Mouse (Mus musculus) heart, postnatal 25 days (tissue): ENCODE data around the gene Papola. TPM values are rescaled to one million over a fixed set of nuclear protein-coding genes. Genes with fewer than 3 reads are reported as not detected.

ENCODE experiments used
- DNase-seq: peaks from one replicate; pipeline ENCODE4 v3.0.0; 2022; ENCODE audit warnings: low spot score
- intact Hi-C: fragments of 180-260 bp; cut with DNase I; formaldehyde crosslinking; loops from one replicate; pipeline ENCODE4 v1.15.1; 2025
- microRNA-seq: library from miRNA; unstranded; fragments of <30 nt; microRNA quantifications from one replicate; pipeline ENCODE4 v1.2.0, GENCODE M21; 2022
- total RNA-seq, 2 experiments: library from RNA; stranded (reverse); gene quantifications; 2 replicates each; pipeline ENCODE4 v1.2.3; 2021

The Papola gene
- total RNA-seq, 2 experiments from 2014 or later = 124 to 133 TPM

DNA sequence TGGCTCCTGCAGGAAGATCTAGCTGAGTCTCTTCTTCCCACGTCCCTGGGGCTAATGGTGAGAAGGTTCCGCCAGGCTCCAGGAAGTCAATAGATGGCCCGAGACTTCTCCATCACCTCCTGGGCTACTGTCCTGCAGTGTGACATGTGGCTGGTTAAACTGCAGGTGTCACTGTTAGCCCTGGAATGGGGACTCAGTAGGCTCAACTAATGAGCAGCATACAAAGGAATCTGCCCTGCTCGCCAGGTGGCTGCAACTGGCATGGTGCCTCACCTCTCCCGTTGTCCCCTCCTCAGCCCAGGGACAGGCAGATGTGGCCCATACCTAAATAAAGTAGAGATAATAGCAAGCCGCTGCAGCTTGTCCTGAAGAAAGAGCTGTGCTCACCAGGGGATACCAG lies 70.1 kb downstream of the Papola start:
- no peak for DNase-seq
- intact Hi-C loops = loop anchor here (1.0 kb wide), 1 partner anchor 201 kb away; no protein-coding TSS in a partner anchor

- intact Hi-C loops = no loop called here
- DNase-seq = no peak
These were observed 73.6 kb downstream of the Papola start for GRCm38 (mm10) chr12:105857902-105858640.

GRCm38 (mm10) chr12:105862072-105862471 lies 77.6 kb downstream of the Papola start:
- intact Hi-C loops = no loop called here

GRCm38 (mm10) chr12:105862607-105863006 lies 78.1 kb downstream of the Papola start:
- DNase-seq = no peak
- intact Hi-C loops = no loop called here

More at GRCm38 (mm10) chr12:105862072-105862471, 77.6 kb downstream of the Papola start:
- no peak for DNase-seq

DNA sequence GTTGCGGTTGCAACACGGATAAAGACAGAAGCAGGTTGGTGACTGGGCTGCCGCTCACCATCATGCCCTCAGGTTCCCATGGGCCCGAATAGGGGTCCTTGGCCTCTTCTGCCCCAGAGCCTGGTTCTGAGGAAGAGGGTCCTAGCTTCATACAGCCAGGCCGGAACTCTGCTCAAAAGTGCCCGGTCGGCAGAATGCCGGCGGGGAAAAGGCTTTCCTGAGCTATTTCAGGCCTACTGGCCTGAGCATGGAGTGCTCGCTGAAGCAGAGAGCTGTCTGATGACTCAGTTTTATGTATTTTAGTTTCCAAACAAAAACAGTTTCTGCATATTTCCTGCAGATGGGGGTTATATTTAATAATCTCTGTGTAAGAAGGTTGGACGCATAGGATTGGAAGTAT lies 78.9 kb downstream of the Papola start:
- no peak for DNase-seq
- intact Hi-C loops = no loop called here

GRCm38 (mm10) chr12:105867646-105868045 lies 83.2 kb downstream of the Papola start:
- intact Hi-C loops = no loop called here
- no peak for DNase-seq

GRCm38 (mm10) chr12:105869242-105869641 lies 84.7 kb downstream of the Papola start:
- intact Hi-C loops = no loop called here
- no peak for DNase-seq

- intact Hi-C loops = no loop called here
- no peak for DNase-seq
These were observed 85.2 kb downstream of the Papola start for GRCm38 (mm10) chr12:105869696-105870095.

GRCm38 (mm10) chr12:105873283-105873682 lies 88.8 kb downstream of the Papola start:
- intact Hi-C loops = no loop called here
- no peak for DNase-seq

GRCm38 (mm10) chr12:105875112-105875511 lies 90.6 kb downstream of the Papola start:
- intact Hi-C loops = no loop called here
- DNase-seq = no peak

DNA sequence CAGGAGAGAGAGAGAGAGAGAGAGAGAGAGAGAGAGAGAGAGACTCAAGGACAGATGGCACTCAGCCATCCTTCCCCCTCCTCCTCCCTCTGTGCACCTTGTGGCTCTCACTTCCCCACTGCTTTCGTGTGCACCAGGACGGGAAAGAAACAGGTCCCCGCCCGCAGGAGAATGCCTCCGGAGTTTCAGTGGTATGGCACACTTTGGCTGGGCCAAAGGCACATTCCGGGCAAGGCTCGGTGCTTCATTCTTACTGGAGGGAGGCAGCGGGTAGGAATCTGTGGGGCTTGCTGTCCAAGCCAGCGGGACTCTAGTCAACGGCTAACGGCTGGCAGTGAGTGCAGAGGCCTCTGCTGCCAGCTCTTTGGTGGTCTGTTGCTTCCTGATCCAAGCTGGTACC lies 92.0 kb downstream of the Papola start:
- intact Hi-C loops = no loop called here
- DNase-seq = no peak

DNA sequence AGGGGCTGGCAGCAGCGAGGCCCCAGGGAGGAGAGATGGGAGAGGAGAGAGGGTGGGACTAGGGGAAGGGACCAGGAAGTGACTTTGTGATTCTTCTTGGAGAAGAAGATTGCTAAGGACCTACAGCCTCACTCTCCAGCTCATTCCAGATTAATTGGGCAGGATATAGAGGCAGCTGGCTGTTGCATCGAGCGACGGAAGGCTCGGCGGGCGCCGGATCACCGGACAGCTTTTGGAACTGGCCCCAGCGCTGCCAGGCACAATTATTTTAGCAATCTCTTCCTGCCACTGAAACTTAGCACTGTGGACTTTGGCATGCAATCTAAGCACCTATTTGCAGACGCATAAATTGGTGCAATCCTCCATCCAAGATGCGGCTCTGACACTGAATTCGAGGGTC lies 92.4 kb downstream of the Papola start:
- no peak for DNase-seq

GRCm38 (mm10) chr12:105878746-105879145 lies 94.3 kb downstream of the Papola start:
- DNase-seq = no peak
- intact Hi-C loops = no loop called here

More for the DNA sequence above, 92.4 kb downstream of the Papola start:
- intact Hi-C loops = no loop called here

DNA sequence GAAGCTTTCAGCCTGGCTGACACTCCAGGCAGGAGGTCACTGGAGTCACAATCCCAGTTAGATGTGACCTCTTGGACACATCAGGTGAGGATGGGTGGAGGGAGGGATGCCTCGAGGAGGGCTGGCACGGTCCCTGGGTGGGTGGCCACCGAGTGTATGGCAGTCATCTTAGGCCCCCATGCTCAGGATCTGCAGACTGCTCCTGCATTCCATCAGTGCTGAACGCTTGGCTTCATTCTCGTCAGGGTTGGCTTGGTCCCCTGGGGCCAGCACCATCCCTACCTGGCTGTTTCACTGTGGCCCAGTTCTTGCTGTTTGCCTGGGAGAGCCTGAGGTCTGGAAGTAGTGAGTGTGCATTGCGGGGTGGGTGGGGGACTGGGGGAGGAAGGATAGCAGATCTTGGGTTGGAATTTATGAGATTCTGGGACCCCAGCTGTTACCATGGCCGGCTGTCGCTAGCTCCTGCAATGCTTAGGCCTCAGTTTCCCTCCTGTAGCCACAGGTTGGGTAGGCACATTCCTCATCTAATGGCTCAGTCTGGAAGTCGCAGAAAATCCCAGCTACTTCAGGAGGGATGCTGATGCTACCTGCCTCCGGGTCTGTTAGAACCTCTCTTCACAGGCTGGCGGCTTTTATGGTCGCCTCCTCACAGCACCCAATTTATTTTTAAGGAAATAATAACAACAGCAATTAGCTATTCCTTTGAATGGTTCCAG lies 99.5 kb downstream of the Papola start:
- intact Hi-C loops = no loop called here
- no peak for DNase-seq

- intact Hi-C loops = no loop called here
- DNase-seq = no peak
These were observed 100.2 kb downstream of the Papola start for GRCm38 (mm10) chr12:105884515-105885323.

Small RNA genes within 50 kb of the gene (microRNA-seq; reads per million reads assigned to microRNA genes)
- not detected for gene Gm22120

Other genes with a start within 250 kb of the Papola start
- under 1 TPM; 0.59 to 0.88 TPM for gene Bdkrb2, start 221.5 kb upstream of the Papola start, total RNA-seq
- not detected for gene Bdkrb1, start 181.6 kb upstream of the Papola start, total RNA-seq
- gene Gskip, start 99.9 kb upstream of the Papola start, total RNA-seq = 1 to 10 TPM; 7.0 to 7.6 TPM
- 10 to 100 TPM; 17.0 to 18.8 TPM for gene Atg2b, start 99.5 kb upstream of the Papola start, total RNA-seq
- gene Ak7, start 78.7 kb upstream of the Papola start, total RNA-seq = under 1 TPM in 1 of 2 experiments, not detected in 1; 0.08 TPM
- gene Vrk1, start 225.5 kb downstream of the Papola start, total RNA-seq = 1 to 10 TPM; 7.5 to 8.6 TPM